Mouse (Mus musculus) intestine, postnatal 0 days (tissue): ENCODE measurements at regions not wholly inside any gene's neighbourhood (a gene's known extent, or its start where the extent isn't known, plus 50 kb on each side); places are given as distances from the start of the nearest gene placed in this dataset. TPM values are rescaled to one million over a fixed set of nuclear protein-coding genes. Genes with fewer than 3 reads are reported as not detected.

Experiments
- ATAC-seq: fragments of 200-750 bp; cut with Nextera tagmentation; 2 replicates; pipeline ENCODE4 v1.8.0; 2017; ENCODE audit warnings: mild to moderate bottlenecking, moderate TSS enrichment, moderate library complexity
- H3K27ac ChIP-seq: fragments of 300-500 bp; sonication (generic); 2 replicates; pipeline ENCODE4 v1.5.1; 2014; ENCODE audit warnings: mild to moderate bottlenecking, low read depth, low read length, moderate library complexity
- H3K27me3 ChIP-seq: fragments of 300-500 bp; sonication (generic); replicated peaks from 2 replicates; pipeline ENCODE4 v1.6.1; 2014; ENCODE audit warnings: low read length, mixed read lengths; ENCODE audit not compliant: control insufficient read depth, insufficient read depth
- H3K36me3 ChIP-seq: fragments of 300-500 bp; sonication (generic); 2 replicates; pipeline ENCODE4 v1.6.1; 2014; ENCODE audit warnings: mild to moderate bottlenecking, moderate library complexity; ENCODE audit not compliant: control insufficient read depth, insufficient read depth
- H3K4me1 ChIP-seq: fragments of 300-500 bp; sonication (generic); replicated peaks from 2 replicates; pipeline ENCODE4 v1.6.1; 2014; ENCODE audit warnings: antibody characterized with exemption, low read length, mixed read lengths; ENCODE audit not compliant: control insufficient read depth, insufficient read depth
- H3K4me2 ChIP-seq: fragments of 300-500 bp; sonication (generic); replicated peaks from 2 replicates; pipeline ENCODE4 v1.6.1; 2014; ENCODE audit warnings: low read depth, mild to moderate bottlenecking, moderate library complexity
- H3K4me3 ChIP-seq: fragments of 300-500 bp; sonication (generic); 2 replicates; pipeline ENCODE4 v1.5.1; 2014; ENCODE audit warnings: low read depth, low read length
- H3K9ac ChIP-seq: fragments of 300-500 bp; sonication (generic); 2 replicates; pipeline ENCODE4 v1.6.1; 2014; ENCODE audit warnings: mild to moderate bottlenecking, low read depth, low read length
- H3K9me3 ChIP-seq: fragments of 300-500 bp; sonication (generic); 2 replicates; pipeline ENCODE4 v1.6.1; 2016; ENCODE audit warnings: mixed run types; ENCODE audit not compliant: control insufficient read depth
- CTCF ChIP-seq: sonication (generic); IDR thresholded peaks from 2 replicates; pipeline ENCODE4 v1.5.1; 2016; ENCODE audit warnings: low read depth, mild to moderate bottlenecking, control low read depth, antibody characterized with exemption, moderate library complexity
- WGBS: fragments of 180-500 bp; shearing (Covaris S2); extraction: QIAGEN DNeasy Blood & Tissue Kit; methylation state at CpG from one replicate; pipeline ENCODE4 v1.1.7; 2014; 5-methylcytosine and 5-hydroxymethylcytosine counted together
- microRNA-seq: library from miRNA; unstranded; fragments of <30 nt; microRNA quantifications from one replicate; pipeline ENCODE4, GENCODE M21; 2016

- TF ChIP-seq CTCF: no peak
- Histone ChIP-seq H3K4me3 (no peak overlapping the region), H3K36me3 (no peaks in the 10 kb centered on the region), H3K4me2 (no peak overlapping the region), H3K27me3 (no peaks in the 10 kb centered on the region), H3K27ac (no peak overlapping the region), H3K4me1 (no peaks in the 10 kb centered on the region), H3K9ac (no peak overlapping the region), H3K9me3 (no peaks in the 10 kb centered on the region)
- 44% methylated on average over 1 of the region's 1 CpGs for WGBS
- ATAC-seq: no peak
These were observed 217.5 kb downstream of the S1pr1 start for GRCm38 (mm10) chr3:115497420-115497819.

GRCm38 (mm10) chr3:115496110-115496509, 218.8 kb downstream of the S1pr1 start:
- Histone ChIP-seq H3K9me3 (no peaks in the 10 kb centered on the region), H3K36me3 (no peaks in the 10 kb centered on the region), H3K4me1 (no peaks in the 10 kb centered on the region), H3K27me3 (no peaks in the 10 kb centered on the region), H3K4me2 (no peak overlapping the region), H3K27ac (no peak overlapping the region), H3K4me3 (no peak overlapping the region), H3K9ac (no peak overlapping the region)
- no peak for ATAC-seq
- TF ChIP-seq CTCF: no peak
- WGBS: 74% methylated on average over 3 of the region's 3 CpGs

GRCm38 (mm10) chr3:115495692-115496091, 219.2 kb downstream of the S1pr1 start:
- no peak overlapping the region for H3K4me2 ChIP-seq
- ATAC-seq: no peak
- no peak overlapping the region for H3K9ac ChIP-seq
- H3K27me3 ChIP-seq: no peaks in the 10 kb centered on the region
- H3K36me3 ChIP-seq: no peaks in the 10 kb centered on the region
- TF ChIP-seq CTCF: no peak
- H3K27ac ChIP-seq: no peak overlapping the region
- no peak overlapping the region for H3K4me3 ChIP-seq
- H3K9me3 ChIP-seq: no peaks in the 10 kb centered on the region
- no peaks in the 10 kb centered on the region for H3K4me1 ChIP-seq

- Histone ChIP-seq H3K9ac (no peak overlapping the region), H3K36me3 (no peaks in the 10 kb centered on the region), H3K4me2 (no peak overlapping the region), H3K4me1 (no peaks in the 10 kb centered on the region), H3K27me3 (no peaks in the 10 kb centered on the region), H3K4me3 (no peak overlapping the region), H3K9me3 (no peaks in the 10 kb centered on the region), H3K27ac (no peak overlapping the region)
- 83% methylated on average over 4 of the region's 4 CpGs for WGBS
- no peak for TF ChIP-seq CTCF
- no peak for ATAC-seq
These were observed 245.9 kb downstream of the S1pr1 start for GRCm38 (mm10) chr3:115468980-115469379.

GRCm38 (mm10) chr3:115467850-115468249, 247.0 kb downstream of the S1pr1 start:
- WGBS: 63% methylated on average over 2 of the region's 2 CpGs
- Histone ChIP-seq H3K9me3 (no peaks in the 10 kb centered on the region), H3K27me3 (no peaks in the 10 kb centered on the region), H3K4me1 (no peaks in the 10 kb centered on the region), H3K27ac (no peak overlapping the region), H3K9ac (no peak overlapping the region), H3K4me2 (no peak overlapping the region), H3K4me3 (no peak overlapping the region), H3K36me3 (no peaks in the 10 kb centered on the region)
- ATAC-seq: no peak
- TF ChIP-seq CTCF: no peak

GRCm38 (mm10) chr3:115462623-115463022, 252.2 kb downstream of the S1pr1 start:
- 72% methylated on average over 3 of the region's 3 CpGs for WGBS
- Histone ChIP-seq H3K4me1 (no peaks in the 10 kb centered on the region), H3K36me3 (no peaks in the 10 kb centered on the region), H3K27ac (no peak overlapping the region), H3K4me3 (no peak overlapping the region), H3K9me3 (no peaks in the 10 kb centered on the region), H3K4me2 (no peak overlapping the region), H3K9ac (no peak overlapping the region), H3K27me3 (no peaks in the 10 kb centered on the region)
- TF ChIP-seq CTCF: no peak
- ATAC-seq: no peak

Small RNAs in the stretch of these regions (microRNA-seq; reads per million reads assigned to microRNA genes)
- gene Gm25347: not detected
